Comparison of ENCODE assay signal across 22 mouse cellular contexts in the genomic region with DNA sequence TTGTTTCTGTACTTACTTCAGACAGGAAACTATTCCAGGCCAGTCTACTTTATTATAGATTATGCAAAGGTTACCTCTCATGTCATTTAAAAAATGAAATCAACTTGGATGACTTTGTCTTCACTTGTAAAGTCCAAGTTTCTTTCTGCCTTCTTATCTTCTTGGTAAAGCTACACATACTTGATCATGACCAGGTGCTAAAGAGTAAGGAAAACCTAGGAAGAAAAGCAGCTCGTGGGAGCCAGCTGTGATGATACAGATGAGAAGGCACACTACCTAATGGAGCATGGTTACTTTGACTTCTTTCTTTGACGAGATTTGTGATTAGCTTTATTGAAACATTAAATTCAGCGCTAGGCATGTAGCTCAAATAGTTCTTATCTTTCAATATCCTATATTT.
"Had no signal": no experiment of that assay in that cellular context is flagged by ENCODE, and none has a peak within 500 bp of the region (broad histone marks: within the 10 kb centered on the region; RNA-seq: fewer than 3 reads in every experiment).

No protein-coding gene starts in this region.

- H3K27ac ChIP-seq: kidney, embryonic 15.5 days; layer of hippocampus, adult 2 months; left cerebral cortex, adult 2 months; lung, embryonic 15.5 days; midbrain, embryonic 10.5 days; midbrain, embryonic 13.5 days; neural tube, embryonic 13.5 days; stomach, embryonic 15.5 days had no signal

- ATAC-seq: midbrain, embryonic 13.5 days; midbrain, embryonic 16.5 days had no signal

- H3K27me3 ChIP-seq: kidney, embryonic 15.5 days; lung, embryonic 15.5 days; megakaryocyte, embryonic 14.5 days; midbrain, embryonic 13.5 days; neural tube, embryonic 13.5 days; stomach, embryonic 15.5 days had no signal

- H3K9ac ChIP-seq: kidney, embryonic 15.5 days; lung, embryonic 15.5 days; midbrain, embryonic 13.5 days; neural tube, embryonic 13.5 days; stomach, embryonic 15.5 days had no signal

- H3K4me1 ChIP-seq: kidney, embryonic 15.5 days; lung, embryonic 15.5 days; midbrain, embryonic 10.5 days; midbrain, embryonic 13.5 days; neural tube, embryonic 13.5 days; stomach, embryonic 15.5 days had no signal

- H3K9me3 ChIP-seq: kidney, embryonic 15.5 days; lung, embryonic 15.5 days; megakaryocyte, embryonic 14.5 days; midbrain, embryonic 10.5 days; midbrain, embryonic 13.5 days; neural tube, embryonic 13.5 days; stomach, embryonic 15.5 days had no signal

- DNase-seq: kidney, adult 11 months; kidney, adult 8-10 months; kidney, postnatal 14 days; layer of hippocampus, postnatal 36 days; lung, adult 18-20 months; lung, postnatal 10 days; lung, postnatal 36 days; retina, postnatal 1 day; right cerebral cortex, postnatal 25 days; spleen, adult 18-20 months; thymus, postnatal 4 days had no signal

- H3K4me3 ChIP-seq: kidney, embryonic 15.5 days; layer of hippocampus, adult 2 months; left cerebral cortex, adult 2 months; lung, embryonic 15.5 days; megakaryocyte, embryonic 14.5 days; midbrain, embryonic 10.5 days; midbrain, embryonic 13.5 days; myocyte; neural tube, embryonic 13.5 days; stomach, embryonic 15.5 days had no signal

- H3K4me2 ChIP-seq: kidney, embryonic 15.5 days; lung, embryonic 15.5 days; midbrain, embryonic 13.5 days; neural tube, embryonic 13.5 days; stomach, embryonic 15.5 days had no signal
